Mouse (Mus musculus): ENCODE results near the gene Nos2. TPM values are rescaled to one million over a fixed set of nuclear protein-coding genes. Genes with fewer than 3 reads are reported as not detected.
"Not testable (repeated sequence)": the region's sequence is repeated elsewhere in the genome, so short reads cannot be mapped to it uniquely, and the experiment has no call there.

Gene Nos2
- polyA plus RNA-seq, 1 experiment from 2014 or later: 2.1 TPM

GRCm38 (mm10) chr11:79006417-79006816, 85.8 kb downstream of the Nos2 start:
- DNase-seq (ENCODE audit: low spot score) (no peak), ATAC-seq (ENCODE audit: low read depth) (no peak)
- no peaks in the 10 kb centered on the region for H3K36me3 ChIP-seq (ENCODE audit: control insufficient read depth, insufficient read depth, low read length)
- WGBS: 53% methylated on average over 5 of the region's 5 CpGs
- no peaks in the 10 kb centered on the region for H3K9me3 ChIP-seq (ENCODE audit: control insufficient read depth, low read length)
- H3K4me2 ChIP-seq (ENCODE audit: low read depth, low read length): no peak overlapping the region
- H3K4me3 ChIP-seq (ENCODE audit: low read depth, low read length): no peak overlapping the region
- H3K9ac ChIP-seq (ENCODE audit: low read depth, low read length): no peak overlapping the region
- H3K27ac ChIP-seq (replicated peaks; ENCODE audit: low read depth, low read length): no peak overlapping the region
- H3K27me3 ChIP-seq (replicated peaks; ENCODE audit: control insufficient read depth, insufficient read depth, low read length): no peaks in the 10 kb centered on the region
- no peaks in the 10 kb centered on the region for H3K4me1 ChIP-seq (ENCODE audit: control insufficient read depth, insufficient read depth, low read length)

- not testable (repeated sequence) for H3K4me1 ChIP-seq (ENCODE audit: control insufficient read depth, insufficient read depth, low read length); DNase-seq (ENCODE audit: low spot score); H3K4me3 ChIP-seq (ENCODE audit: low read depth, low read length); H3K9me3 ChIP-seq (ENCODE audit: control insufficient read depth, low read length); H3K27me3 ChIP-seq (replicated peaks; ENCODE audit: control insufficient read depth, insufficient read depth, low read length); H3K27ac ChIP-seq (replicated peaks; ENCODE audit: low read depth, low read length); ATAC-seq (ENCODE audit: low read depth); H3K4me2 ChIP-seq (ENCODE audit: low read depth, low read length); H3K9ac ChIP-seq (ENCODE audit: low read depth, low read length); H3K36me3 ChIP-seq (ENCODE audit: control insufficient read depth, insufficient read depth, low read length)
- 78% methylated on average over 3 of the region's 3 CpGs for WGBS
Measured at GRCm38 (mm10) chr11:79007356-79007755, 86.8 kb downstream of the Nos2 start.

DNA sequence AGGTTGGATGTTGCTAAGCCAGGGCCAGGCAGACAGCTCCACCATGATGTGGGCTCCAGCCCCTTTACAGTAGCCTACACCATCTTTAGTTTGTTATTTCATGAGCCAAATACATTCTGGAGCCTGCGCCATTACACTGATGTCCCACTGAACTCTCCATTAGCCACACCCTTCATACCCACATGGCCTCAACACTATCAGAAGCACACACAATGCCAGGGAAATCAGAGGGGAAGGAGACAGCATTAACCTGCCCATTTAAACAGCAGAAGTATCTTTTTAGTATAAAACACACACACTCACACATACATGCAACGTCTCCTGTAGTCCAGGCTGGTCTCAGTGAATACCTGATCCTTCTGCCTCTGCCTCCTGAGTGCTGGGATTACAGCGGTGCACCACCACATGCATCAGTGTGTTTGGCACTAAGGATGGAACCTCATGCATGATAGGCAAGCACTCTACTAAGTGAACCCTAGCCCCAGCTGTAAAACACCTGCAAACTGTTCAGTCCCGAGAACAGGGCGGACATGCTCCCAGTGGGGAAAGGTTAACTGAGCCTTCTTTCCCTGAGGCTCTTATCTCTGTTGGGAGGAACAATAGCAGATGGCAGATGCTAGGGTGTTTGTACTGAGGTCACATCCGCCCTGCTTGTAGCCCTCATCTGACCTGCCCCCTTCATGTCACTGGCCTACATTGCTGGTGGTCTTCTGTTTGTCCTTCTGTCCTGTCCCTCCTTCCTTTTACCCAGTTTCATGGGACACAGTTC, 87.6 kb downstream of the Nos2 start:
- DNase-seq (ENCODE audit: low spot score) (no peak), ATAC-seq (ENCODE audit: low read depth) (no peak)
- Histone ChIP-seq H3K27me3 (replicated peaks; ENCODE audit: control insufficient read depth, insufficient read depth, low read length) (no peaks in the 10 kb centered on the region), H3K4me2 (ENCODE audit: low read depth, low read length) (no peak overlapping the region), H3K9me3 (ENCODE audit: control insufficient read depth, low read length) (no peaks in the 10 kb centered on the region), H3K36me3 (ENCODE audit: control insufficient read depth, insufficient read depth, low read length) (no peaks in the 10 kb centered on the region), H3K4me3 (ENCODE audit: low read depth, low read length) (no peak overlapping the region), H3K27ac (replicated peaks; ENCODE audit: low read depth, low read length) (no peak overlapping the region), H3K4me1 (ENCODE audit: control insufficient read depth, insufficient read depth, low read length) (no peaks in the 10 kb centered on the region), H3K9ac (ENCODE audit: low read depth, low read length) (no peak overlapping the region)
- 71% methylated on average over 6 of the region's 6 CpGs for WGBS

- WGBS: 78% methylated on average over 7 of the region's 7 CpGs
- Histone ChIP-seq H3K9ac (ENCODE audit: low read depth, low read length) (no peak overlapping the region), H3K4me3 (ENCODE audit: low read depth, low read length) (no peak overlapping the region), H3K9me3 (ENCODE audit: control insufficient read depth, low read length) (no peaks in the 10 kb centered on the region), H3K4me1 (ENCODE audit: control insufficient read depth, insufficient read depth, low read length) (no peaks in the 10 kb centered on the region), H3K27ac (replicated peaks; ENCODE audit: low read depth, low read length) (no peak overlapping the region), H3K27me3 (replicated peaks; ENCODE audit: control insufficient read depth, insufficient read depth, low read length) (no peaks in the 10 kb centered on the region), H3K4me2 (ENCODE audit: low read depth, low read length) (no peak overlapping the region), H3K36me3 (ENCODE audit: control insufficient read depth, insufficient read depth, low read length) (no peaks in the 10 kb centered on the region)
- ATAC-seq (ENCODE audit: low read depth) (no peak), DNase-seq (ENCODE audit: low spot score) (no peak)
Measured at GRCm38 (mm10) chr11:79008891-79009290, 88.3 kb downstream of the Nos2 start.

Other genes with a start within 250 kb of the Nos2 start
- gene Nlk, start 223.4 kb upstream of the Nos2 start, polyA plus RNA-seq (2014; fragmentation: Nextera tagmentation; extraction: Ambion mirVana): 10.6 and 13.4 TPM in 2 replicates
- gene Ccnq, start 169.1 kb upstream of the Nos2 start, polyA plus RNA-seq (2014; fragmentation: Nextera tagmentation; extraction: Ambion mirVana): 37.2 and 41.3 TPM in 2 replicates
- 10.5 and 14.2 TPM in 2 replicates for gene Lyrm9, start 94.2 kb upstream of the Nos2 start, polyA plus RNA-seq (2014; fragmentation: Nextera tagmentation; extraction: Ambion mirVana)
- gene Lgals9, start 64.2 kb downstream of the Nos2 start, polyA plus RNA-seq (2014; fragmentation: Nextera tagmentation; extraction: Ambion mirVana): 51.4 and 52.1 TPM in 2 replicates
- 10.4 and 10.8 TPM in 2 replicates for gene Ksr1, start 225.6 kb downstream of the Nos2 start, polyA plus RNA-seq (2014; fragmentation: Nextera tagmentation; extraction: Ambion mirVana)